Mouse (Mus musculus) left cerebral cortex, postnatal 10 days (tissue): Measurements from ENCODE around the gene Atp6ap1l. TPM values are rescaled to one million over a fixed set of nuclear protein-coding genes. Genes with fewer than 3 reads are reported as not detected.
A peak's percentile ranks its signal among the peaks of the same experiment; 100 is the strongest.

ENCODE experiments used
- DNase-seq, 2 experiments: peaks; one replicate each; pipeline ENCODE4 v3.0.0; 2021 to 2022; ENCODE audit warnings: low spot score in 2 of 2, mixed read lengths in 1 of 2; ENCODE audit errors: extremely low spot score in 1 of 2
- intact Hi-C: fragments of 180-260 bp; cut with DNase I; formaldehyde crosslinking; loops from one replicate; pipeline ENCODE4 v1.15.1; 2025
- total RNA-seq, 2 experiments: library from RNA; stranded (reverse); gene quantifications; 2 replicates each; pipeline ENCODE4 v1.2.3; 2021

The Atp6ap1l gene
- total RNA-seq, 2 experiments from 2014 or later, result 20.9 to 23.8 TPM

DNA sequence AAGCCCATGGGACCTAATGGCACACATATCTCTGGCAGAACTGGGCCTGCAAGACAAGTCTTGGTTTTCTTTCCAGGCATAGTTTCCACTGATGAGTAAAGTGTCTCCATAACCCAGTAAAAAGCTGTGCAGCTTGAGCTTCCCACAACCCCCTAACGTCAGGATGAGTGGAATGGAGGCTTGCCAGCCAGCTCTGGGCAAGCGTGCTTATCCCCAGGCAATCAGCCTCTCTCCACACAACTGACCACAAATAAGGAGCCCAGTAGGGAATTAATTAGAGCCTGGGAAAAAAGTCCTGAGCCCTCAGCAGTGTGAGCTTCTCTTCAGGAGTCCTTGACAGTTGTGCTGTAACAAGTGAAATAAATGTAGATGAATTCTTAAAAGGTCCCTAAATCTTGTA, 9.1 kb downstream of the Atp6ap1l start:
- DNase-seq, result peak; percentile 50 to 64
- intact Hi-C loops, result no loop called here

- DNase-seq, result no peak
- intact Hi-C loops, result no loop called here
These were observed 10.3 kb downstream of the Atp6ap1l start for GRCm38 (mm10) chr13:90894819-90895218.

DNA sequence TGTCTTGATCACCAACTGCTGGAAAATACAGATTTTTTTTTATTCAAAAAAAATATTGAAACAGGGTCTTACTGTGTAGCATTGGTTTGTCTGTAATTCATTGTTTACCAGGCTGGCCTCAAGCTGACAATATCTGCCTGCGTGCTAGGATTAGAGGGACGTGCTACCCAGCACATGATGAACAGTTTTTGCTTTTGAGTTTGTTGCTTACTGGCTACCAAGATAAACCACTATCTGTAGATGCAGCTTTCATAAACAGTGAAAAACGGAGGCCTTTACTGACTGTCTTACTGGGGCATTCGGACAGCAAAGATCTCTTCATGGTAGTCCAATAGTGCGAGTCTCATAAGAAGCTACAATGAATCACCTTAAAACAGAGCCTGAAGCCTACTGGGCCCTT, 15.0 kb downstream of the Atp6ap1l start:
- intact Hi-C loops, result no loop called here
- DNase-seq, result no peak

- intact Hi-C loops, result loop anchor here (5.0 to 10.0 kb wide), 3 partner anchors 1142 to 1332 kb away; partner anchors contain the start of gene Vcan
- DNase-seq, result peak; percentile 75 to 79
These were observed 18.6 kb downstream of the Atp6ap1l start for GRCm38 (mm10) chr13:90886568-90886983.

GRCm38 (mm10) chr13:90885856-90886532, 19.2 kb downstream of the Atp6ap1l start:
- intact Hi-C loops, result loop anchor here (5.0 to 10.0 kb wide), 3 partner anchors 1141 to 1331 kb away; partner anchors contain the start of gene Vcan
- DNase-seq, result no peak

DNA sequence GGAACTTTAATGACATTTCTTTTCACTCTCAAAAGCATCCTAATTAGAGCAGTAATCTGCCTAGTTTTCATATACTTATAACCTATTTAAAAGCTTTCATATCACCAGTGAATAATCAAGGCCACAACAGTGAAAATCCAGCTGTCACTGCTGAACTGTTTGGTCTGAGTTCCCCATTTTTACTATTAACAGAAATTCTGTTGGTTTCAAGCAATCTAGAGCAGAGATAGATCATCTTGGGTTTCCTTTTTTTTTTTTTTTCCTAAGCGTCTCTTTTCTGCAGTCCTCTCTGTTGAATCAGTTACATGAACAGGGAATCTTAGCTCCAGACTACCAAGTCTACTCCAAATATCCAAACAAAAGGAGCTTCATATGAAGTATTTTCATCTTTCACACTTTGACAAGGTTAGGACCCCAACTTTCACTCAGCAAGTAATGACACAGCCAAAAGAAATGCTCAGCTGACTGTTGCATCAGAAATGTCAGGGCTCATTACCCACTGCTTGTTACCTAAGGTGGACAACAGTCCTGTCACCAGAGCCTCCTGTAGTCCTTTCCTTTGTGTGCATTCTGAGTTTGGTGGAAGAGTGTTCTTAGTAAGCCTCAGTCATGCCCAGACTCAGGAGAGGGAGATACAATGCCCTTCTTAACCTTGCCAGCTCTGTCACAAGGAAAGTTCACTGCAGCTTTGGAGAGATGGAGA, 23.3 kb downstream of the Atp6ap1l start:
- intact Hi-C loops, result loop anchor here (10.0 kb wide), 2 partner anchors 1137 to 1327 kb away; partner anchors contain the start of gene Vcan

GRCm38 (mm10) chr13:90871579-90871978, 33.6 kb downstream of the Atp6ap1l start:
- intact Hi-C loops, result no loop called here

More for the DNA sequence above, 23.3 kb downstream of the Atp6ap1l start:
- DNase-seq, result no peak

GRCm38 (mm10) chr13:90869157-90869556, 36.0 kb downstream of the Atp6ap1l start:
- DNase-seq, result no peak
- intact Hi-C loops, result no loop called here

More at GRCm38 (mm10) chr13:90871579-90871978, 33.6 kb downstream of the Atp6ap1l start:
- DNase-seq, result no peak

- no peak for DNase-seq
- intact Hi-C loops, result no loop called here
These were observed 43.0 kb downstream of the Atp6ap1l start for GRCm38 (mm10) chr13:90862138-90862537.

DNA sequence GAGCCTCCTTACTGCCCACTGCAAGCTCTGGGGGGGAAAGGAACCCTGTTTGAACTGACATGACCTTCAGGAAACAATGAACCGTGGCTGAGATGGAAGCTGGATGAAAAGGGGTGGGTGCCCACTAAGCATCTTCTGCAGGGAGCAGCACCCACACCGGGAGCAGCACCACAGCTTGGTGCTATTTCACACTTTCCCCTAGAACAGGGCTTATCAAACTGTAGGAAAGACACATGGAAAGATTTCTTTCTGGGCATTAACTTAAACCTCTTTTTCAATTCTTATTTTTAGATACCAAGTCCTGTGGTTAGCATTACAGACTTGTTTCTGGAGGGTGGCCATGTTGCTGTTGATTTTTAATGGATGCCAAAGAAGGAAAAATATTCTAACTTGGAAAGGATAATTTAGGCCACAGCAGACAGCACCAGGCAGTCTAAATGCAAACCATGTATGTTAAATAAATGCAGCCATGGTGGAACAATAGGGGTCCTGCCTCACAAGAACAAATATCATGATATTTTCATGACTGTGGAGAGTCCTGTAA, 44.2 kb downstream of the Atp6ap1l start:
- peak in 1 of 2 experiments; percentile 50 for DNase-seq
- intact Hi-C loops, result no loop called here

GRCm38 (mm10) chr13:90852727-90853630, 52.2 kb downstream of the Atp6ap1l start:
- intact Hi-C loops, result no loop called here
- DNase-seq, result no peak

DNA sequence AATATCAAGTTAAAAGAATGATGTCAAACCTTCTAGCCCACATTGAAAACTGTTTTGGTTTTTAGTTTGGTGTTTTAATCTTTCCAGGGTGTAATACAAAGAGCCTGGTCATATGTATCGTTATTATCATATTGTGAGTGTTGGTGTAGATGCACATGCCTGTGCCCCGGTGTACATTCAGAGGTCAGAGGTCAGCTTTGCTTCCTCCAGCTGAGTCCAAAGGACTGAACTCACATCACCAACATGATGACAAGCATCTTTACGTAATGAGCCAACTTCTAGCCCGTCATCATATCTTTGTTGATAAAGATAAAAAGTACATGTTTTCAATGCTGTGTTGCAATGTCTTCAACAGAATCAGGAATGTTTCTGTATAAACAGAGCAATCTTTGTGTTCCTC, 53.4 kb downstream of the Atp6ap1l start:
- no peak for DNase-seq
- intact Hi-C loops, result no loop called here

DNA sequence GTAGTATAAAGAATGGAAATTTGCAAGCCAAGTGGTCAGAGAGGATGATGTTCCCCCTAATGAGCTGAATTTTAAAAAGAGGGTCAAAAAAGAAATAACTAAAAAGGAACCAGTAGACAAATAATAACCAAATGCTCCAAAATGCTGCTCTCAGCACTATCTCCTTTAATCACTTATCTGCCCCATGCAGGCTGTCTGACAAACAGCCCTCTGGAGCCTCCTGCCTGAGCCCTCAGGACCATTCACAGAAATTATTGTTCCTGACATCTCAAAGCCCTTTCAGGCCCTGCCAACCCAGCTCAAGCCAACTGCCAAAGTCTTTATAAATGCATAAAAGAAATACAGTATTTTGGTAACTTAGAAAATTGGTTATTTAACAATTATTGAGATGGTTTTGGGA, 61.0 kb downstream of the Atp6ap1l start:
- intact Hi-C loops, result no loop called here
- no peak for DNase-seq

GRCm38 (mm10) chr13:90843412-90843811, 61.7 kb downstream of the Atp6ap1l start:
- DNase-seq, result no peak
- intact Hi-C loops, result no loop called here

DNA sequence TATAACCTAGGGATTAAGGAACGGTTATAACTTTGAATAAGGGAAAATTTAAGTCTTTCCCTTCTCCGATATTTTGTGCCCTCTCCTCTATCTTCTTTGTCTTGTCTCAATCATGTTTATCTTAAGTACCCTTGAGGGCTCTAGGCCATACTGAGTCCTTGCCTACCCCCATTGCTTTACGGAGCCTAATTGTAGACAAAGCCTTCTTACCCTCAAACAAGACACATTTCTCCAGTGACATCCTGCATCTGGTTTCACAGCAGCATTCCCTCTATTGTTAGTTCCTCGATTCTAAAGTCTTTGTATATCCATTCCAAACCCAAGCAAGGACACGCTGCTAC, 64.0 kb downstream of the Atp6ap1l start:
- intact Hi-C loops, result loop anchor here (2.0 kb wide), 2 partner anchors 1100 to 1172 kb away; no protein-coding TSS in a partner anchor
- DNase-seq, result no peak

GRCm38 (mm10) chr13:90840530-90841212, 64.5 kb downstream of the Atp6ap1l start:
- DNase-seq, result peak in 1 of 2 experiments; percentile 50

DNA sequence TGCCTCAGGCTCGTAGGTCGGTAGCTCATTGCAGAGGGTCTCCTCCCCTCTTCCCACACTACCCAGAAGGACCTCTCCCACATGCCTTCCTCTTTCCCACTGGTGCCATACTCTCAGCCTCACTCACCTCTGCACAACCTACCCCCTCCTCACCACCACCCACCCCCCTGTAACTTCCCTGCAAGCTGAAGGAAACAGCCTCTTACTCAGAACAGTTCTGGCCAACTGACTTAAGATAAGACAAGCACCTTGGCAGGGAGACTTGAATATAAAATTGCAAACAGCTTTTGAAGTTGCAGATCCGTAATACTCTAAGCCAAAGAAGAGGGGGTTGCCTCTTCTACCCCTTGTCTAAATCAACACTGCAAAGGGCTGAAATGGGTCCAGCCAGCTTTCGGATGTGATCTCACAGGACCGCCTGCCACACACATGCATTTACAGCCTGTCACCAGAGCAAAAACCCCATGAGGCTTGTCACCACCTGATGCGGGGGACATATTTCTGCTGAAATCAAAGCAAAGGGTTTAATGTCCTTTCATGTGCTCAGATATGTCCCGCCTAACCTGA, 71.4 kb downstream of the Atp6ap1l start:
- intact Hi-C loops, result no loop called here
- no peak for DNase-seq

More at GRCm38 (mm10) chr13:90840530-90841212, 64.5 kb downstream of the Atp6ap1l start:
- intact Hi-C loops, result loop anchor here (2.0 kb wide), 2 partner anchors 1100 to 1172 kb away; no protein-coding TSS in a partner anchor
